Mouse (Mus musculus): ENCODE results near the gene Bag5.
"Not testable (repeated sequence)": the region's sequence is repeated elsewhere in the genome, so short reads cannot be mapped to it uniquely, and the experiment has no call there.

The Bag5 gene

DNA sequence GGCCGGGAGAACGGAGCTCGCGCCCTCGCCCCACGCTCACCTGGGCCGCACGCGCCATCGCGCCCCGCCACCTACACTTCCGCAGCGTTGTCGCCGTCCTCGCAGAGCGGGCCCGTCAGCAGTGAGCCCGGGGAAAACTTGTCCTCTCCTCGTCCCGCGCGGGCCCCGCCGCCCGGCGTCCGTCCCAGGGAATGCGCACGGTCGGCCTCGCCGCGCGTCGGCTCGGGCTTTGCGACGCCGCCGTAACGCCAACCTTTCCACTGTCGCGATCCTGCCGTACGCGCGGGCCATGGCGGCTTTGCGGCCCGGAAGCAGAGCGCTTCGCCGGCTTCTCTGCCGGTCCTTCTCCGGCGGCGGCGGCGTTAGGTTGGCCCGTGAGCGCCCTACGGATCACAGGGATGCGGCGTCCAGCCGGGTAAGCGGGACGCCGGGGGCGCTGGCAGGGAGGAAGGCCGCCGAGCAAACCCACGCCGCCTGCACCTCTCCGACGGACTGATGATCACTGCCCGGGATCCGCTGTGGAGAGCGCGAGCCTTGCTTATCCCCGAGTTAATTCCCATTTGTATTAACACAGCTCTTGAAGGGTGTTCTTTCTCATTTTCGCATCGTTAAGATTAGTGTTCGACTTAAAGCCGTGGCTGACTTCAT lies at the start of gene Bag5, which contains the start of gene Apopt1:
Gene Bag5, minus strand, starts transcription at position 254 of the 648 bp plus-strand sequence.
Gene Apopt1, plus strand, starts transcription at position 258 of the 648 bp plus-strand sequence.
- in situ Hi-C loops (cut with MboI) = no loop called here

- in situ Hi-C loops (cut with MboI) = no loop called here
These were observed 47.4 kb upstream of the Bag5 start for GRCm38 (mm10) chr12:111760306-111760908.

DNA sequence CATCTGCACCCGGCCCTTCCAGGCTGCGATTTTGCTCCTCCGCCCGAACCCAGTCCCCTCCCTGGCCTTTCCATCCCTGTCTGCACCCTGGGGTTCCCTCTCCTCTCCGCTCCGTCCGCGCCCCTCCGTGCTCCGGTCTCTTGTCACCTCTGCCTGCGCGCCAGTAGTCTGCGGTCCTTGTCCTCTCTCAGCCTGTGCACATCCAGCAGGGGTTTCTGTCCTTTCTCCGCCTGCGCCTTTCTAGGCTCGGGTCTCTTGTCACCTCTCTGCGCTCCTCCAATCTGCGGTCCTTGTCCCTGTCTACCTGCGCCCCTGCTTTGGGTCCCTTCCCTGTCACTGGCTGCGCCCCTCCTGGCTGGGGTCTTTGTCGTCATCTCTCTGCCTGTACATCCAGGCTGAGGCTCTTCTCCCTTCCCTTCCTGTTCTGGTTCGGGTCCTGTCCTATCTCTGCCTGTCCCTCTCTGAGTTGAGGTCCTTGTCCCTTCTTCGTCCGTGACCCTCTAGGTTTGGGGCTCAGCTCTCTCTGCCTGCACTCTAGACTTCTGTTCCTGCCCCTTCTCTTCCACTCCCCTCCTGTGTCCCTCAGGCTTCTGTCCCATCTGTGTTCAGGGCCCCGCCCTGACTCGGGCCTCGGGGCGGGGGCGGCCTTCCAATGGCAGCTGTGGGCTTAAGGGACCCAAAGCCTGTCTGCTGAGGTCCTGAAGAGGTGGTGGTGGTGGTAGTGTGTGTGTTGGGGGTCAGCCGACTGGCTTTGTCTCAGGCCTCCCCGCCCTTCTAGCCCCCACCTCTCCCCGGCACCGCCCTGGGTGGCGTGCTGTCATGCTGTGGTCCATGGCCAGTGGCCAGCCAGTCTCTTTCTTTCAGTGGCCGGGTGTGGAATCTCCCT lies 46.4 kb upstream of the Bag5 start:
- in situ Hi-C loops (cut with MboI) = no loop called here

DNA sequence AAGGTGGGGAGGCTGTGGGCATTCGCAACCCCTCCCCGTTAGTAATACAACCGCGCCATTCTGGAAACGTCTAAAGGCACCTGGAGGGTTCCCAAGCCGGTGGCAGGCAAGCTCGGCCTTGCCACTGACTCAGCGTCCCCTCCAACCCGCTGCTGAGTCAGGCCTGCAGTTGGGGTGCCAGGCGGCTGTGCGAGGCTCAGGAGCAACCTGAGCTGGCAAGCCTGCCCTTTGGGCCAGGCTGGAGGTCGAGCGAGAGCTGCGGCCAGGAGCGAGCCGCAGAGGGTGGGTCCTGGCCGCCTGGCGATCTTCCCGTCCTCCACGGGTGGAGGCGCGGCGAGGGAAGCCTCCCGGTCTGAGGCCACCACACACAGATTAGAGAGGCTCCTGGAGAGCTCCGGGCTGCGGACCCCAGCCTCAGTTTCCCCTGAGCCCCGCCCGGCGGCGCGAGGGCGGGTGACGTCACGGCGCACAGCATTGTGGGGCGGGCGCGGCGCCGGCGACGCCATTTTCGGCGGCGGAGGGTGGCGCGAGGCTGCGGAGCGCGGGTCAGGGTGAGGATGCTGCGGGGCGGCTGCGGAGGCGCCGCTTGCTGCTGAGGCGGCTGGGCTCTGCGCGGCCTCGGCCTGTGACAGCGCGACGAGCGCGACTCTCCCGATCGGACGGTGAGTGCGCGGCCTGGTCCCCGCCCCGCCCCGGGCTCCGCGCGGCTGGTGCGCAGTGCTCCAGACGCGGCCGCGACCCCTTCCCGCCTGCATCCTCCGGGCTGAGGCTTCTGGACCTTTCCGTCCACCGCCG lies 45.5 kb upstream of the Bag5 start, which contains the start of gene Klc1:
Gene Klc1, plus strand, starts transcription at position 469 of the 795 bp plus-strand sequence.
- in situ Hi-C loops (cut with MboI) = no loop called here

- in situ Hi-C loops (cut with MboI) = no loop called here
These were observed 44.7 kb upstream of the Bag5 start for GRCm38 (mm10) chr12:111757561-111758325.

GRCm38 (mm10) chr12:111756698-111757082 lies 43.6 kb upstream of the Bag5 start:
- in situ Hi-C loops (cut with MboI) = no loop called here

DNA sequence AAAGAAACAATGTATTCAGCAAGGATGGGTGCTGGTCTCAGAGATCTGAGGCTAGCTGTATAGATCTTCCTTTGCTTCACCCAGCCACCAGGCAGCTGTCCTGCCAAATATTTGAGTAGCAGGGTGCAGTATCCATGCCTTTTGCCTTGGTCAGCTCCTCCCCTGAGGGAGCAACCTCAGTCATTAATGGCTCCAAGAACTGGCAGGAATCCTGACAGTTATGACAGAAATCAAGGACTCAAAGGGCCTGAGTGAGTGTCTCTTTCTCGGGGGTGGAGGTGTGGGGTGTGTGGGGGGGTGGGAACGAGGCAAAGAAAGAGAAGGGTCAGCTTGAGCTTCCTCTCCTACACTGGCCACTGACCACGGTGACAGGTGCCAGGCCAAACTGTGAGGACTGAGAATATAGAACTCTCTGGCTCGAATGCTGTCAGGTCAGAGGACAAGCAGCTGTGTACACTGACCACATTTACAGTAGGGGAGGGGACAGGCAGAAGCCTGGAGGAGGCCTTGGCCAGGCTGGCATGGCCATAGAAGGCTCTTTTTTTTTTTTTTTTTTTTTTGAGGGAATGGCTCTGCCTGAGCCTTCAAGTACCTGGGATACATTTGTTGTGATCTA lies 43.1 kb upstream of the Bag5 start:
- in situ Hi-C loops (cut with MboI) = no loop called here

GRCm38 (mm10) chr12:111755231-111755630 lies 42.2 kb upstream of the Bag5 start:
- in situ Hi-C loops (cut with MboI) = no loop called here

DNA sequence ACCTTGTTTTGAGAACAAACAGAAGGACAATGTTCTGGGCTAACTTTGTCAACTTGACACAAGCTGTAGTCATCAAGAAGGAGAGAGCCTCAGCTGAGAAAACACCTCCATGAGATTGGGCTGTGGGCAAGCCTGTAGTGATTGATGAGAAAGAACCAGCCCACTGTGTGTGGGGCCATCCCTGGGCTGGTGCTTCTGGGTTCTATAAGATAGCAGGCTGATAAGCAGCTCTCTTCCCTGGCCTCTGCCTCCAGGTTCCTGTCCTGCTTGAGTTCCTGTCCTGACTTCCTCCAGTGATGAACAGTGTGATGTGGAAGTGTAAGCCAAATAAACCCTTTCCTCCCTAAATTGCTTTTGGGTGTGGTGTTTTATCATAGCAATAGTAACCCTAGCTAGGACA lies 41.7 kb upstream of the Bag5 start:
- in situ Hi-C loops (cut with MboI) = no loop called here

DNA sequence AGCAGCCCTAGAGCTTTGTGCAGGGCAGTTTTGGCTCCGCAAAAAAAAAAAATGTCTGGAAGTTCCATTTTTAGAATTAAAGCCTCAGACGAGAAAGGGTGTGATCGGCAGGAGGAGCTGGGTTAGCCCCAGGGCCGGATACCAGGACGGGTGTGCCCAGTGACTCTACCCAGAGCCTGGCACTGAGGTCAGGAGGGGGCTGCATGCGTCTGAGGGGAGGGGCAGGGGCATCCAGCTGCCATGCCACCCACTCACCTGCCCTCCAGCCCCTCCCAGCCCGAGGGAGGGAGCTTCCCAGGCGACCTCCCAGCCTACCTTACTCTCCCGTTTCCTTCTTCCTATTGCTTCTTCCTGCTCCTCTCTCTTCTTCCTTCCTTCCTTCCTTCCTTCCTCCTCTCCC lies 40.3 kb upstream of the Bag5 start:
- in situ Hi-C loops (cut with MboI) = no loop called here

- in situ Hi-C loops (cut with MboI) = no loop called here
These were observed 39.4 kb upstream of the Bag5 start for GRCm38 (mm10) chr12:111752491-111752890.

DNA sequence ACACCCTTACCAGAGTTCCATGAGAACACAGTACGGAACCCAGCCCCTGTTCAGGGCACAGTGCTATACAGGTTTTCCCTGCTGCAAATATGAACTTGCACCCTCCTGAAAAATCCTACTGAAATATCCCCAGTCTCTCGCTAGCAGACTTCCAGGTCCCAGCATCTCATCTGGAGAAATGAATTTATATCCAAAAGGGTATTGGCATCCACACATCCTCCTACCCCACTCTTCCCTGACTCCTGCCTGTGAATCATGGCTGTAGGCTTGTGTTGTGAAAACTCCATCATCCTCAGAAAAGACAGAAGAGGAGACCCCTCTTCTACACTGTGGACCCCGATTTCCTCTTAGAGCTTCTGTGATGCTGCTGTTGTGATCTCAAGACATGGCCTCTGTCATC lies 37.7 kb upstream of the Bag5 start:
- in situ Hi-C loops (cut with MboI) = no loop called here

DNA sequence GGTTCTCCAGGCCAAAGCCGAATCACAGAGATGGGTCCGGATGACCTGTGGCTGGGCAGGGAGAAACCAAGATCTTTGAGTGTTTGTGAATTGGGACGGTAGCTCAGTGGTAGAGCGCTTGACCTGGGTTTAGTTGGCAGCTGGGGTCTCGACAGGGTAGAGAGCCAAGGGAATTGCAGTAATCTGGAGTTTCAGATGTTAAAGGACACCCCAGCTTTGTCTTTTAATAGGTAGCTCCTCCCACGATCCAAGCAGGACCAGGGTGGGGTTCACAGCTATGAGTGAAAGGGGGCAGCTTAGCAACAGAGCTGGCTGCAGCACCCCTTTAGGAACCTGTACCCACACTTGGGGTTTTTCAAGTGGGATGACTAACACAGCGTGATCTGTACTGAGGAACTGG lies 34.4 kb upstream of the Bag5 start:
- in situ Hi-C loops (cut with MboI) = no loop called here

DNA sequence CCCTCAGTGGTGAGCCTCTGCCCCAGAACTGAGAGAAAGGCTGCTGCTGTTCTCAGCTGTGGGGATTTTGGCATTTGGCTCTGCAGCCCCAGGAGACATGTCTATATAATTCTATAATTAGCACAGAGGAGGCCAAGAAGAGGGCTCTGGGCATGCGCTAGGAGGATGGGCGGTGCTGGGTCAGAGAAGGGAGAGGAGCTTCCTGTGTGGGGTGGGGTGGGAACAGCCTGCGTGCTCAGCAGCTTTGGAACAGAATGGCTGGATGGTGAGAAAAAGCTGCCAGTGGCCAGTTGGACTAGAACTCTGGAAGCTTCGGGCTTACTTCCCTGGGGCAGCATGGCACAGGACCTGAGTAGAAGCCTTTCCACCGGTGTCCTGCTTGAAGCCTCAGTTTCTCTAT lies 33.0 kb upstream of the Bag5 start:
- in situ Hi-C loops (cut with MboI) = no loop called here

DNA sequence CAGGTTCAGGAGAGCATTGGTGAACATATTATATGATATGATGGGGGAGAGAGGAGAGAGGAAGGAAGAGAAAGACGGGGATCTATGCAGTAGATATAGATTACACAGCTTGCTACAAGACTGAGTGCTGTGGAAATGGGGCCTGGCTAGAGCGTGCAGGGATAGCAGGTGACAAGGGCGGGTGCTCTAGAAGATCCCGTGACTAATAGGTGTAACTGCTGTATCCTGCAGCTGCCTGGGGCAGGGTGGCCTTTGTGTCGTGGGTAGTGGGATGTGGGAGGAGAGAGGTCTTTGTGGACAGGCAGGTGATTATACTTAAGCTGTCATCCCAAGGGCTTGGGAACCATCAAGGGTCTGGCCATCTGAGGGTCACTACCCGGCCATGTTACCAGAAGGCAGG lies 32.2 kb upstream of the Bag5 start:
- in situ Hi-C loops (cut with MboI) = no loop called here

- in situ Hi-C loops (cut with MboI) = no loop called here
These were observed 30.9 kb upstream of the Bag5 start for GRCm38 (mm10) chr12:111743981-111744423.

DNA sequence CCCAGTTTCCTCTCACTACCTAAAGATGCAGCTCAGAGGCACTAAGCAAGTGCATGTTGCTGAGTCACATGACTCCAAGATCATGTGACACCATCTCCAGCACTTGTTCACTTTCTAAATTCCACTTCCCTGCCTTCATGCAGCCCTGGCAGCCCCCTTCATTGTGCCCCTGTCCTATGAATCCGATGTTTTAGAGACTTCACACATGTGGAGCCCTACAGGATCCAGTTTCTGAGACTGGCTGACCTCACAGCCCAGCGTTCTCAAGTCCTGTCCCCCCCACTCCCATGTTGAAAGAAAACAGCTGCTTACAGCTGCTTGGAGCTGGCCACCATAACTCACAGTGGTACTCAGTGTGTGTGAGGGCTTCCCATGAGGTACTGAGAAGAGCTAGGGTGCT lies 30.4 kb upstream of the Bag5 start:
- in situ Hi-C loops (cut with MboI) = no loop called here

DNA sequence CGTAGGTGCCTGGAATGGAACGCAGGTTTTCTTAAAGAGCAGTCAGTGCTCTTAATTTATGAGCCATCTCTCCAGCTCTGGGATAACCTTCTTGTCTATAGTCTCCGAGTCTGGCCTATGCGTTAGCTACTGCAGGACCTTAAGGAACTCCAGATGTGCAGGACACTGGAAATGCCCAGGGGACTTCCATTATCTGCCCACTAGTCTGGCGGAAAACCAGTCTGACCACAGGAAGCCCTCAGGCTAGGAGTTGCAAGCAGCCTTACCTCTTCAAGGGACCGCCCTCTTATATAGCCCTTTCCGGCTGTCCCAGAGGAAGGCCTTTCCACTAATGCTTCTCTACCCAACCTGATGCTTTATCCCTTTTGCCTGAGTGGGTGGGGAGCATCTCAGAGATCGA lies 28.3 kb upstream of the Bag5 start:
- in situ Hi-C loops (cut with MboI) = no loop called here

- in situ Hi-C loops (cut with MboI) = no loop called here
These were observed 25.7 kb upstream of the Bag5 start for GRCm38 (mm10) chr12:111738754-111739153.

DNA sequence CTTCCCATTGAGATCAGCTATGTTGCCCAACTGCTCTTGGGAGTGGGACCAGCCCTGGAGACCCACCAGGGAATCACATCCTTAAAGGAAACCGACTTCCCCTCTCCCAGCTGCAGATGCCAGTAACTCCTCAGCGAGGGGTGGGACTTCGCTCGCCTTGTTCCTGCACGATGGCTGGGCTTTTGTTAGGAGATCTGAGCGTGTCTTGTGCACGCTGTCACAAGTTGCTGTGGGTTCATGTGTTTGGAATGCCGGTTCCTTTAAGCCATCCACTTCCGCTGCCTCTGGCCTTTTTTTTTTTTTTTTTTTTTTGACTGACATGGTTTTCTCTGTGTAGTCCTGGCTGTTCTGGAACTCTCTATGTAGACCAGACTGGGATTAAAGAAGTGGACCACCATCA lies 24.3 kb upstream of the Bag5 start:
- in situ Hi-C loops (cut with MboI) = no loop called here

- in situ Hi-C loops (cut with MboI) = not testable (repeated sequence)
These were observed 23.6 kb upstream of the Bag5 start for GRCm38 (mm10) chr12:111736676-111737075.
